Mouse (Mus musculus): Measurements from ENCODE around the gene Llgl2. TPM values are rescaled to one million over a fixed set of nuclear protein-coding genes. Genes with fewer than 3 reads are reported as not detected.

The Llgl2 gene
- polyA plus RNA-seq, 1 experiment from 2014 or later: 6.1 TPM

DNA sequence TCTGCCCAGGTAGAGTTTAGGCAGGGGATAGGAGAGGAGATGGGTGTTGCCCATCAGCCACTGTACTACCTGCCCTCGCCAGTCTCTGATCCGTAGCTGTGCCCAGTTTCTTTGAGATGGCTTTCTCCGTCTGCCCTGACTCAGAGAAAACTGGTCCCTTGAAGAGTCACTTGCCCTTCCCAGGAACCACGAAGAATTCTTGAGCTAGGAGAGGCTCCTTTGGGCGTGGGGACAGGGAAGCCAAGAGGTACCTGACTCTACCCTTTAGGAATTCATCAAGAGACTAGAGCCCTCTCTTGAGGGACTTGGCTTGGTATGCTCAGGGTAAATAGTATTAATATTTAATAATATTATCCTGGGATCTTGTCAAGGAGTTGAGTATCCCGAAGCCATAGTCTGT is 3.8 kb downstream of the Llgl2 start:
- no peak for ATAC-seq (ENCODE audit: low FRiP score)
- Histone ChIP-seq H3K4me2 (replicated peaks) (no peak overlapping the region), H3K9me3 (replicated peaks) (no peaks in the 10 kb centered on the region), H3K36me3 (peaks cover 2% of the 10 kb centered on the region; the same call in 1 of the 2 replicates), H3K9ac (no peak overlapping the region), H3K27ac (no peak overlapping the region), H3K27me3 (peaks cover 90% of the 10 kb centered on the region), H3K4me1 (peaks cover 27% of the 10 kb centered on the region), H3K4me3 (no peak overlapping the region)
- 89% methylated on average over 6 of the region's 6 CpGs for WGBS

DNA sequence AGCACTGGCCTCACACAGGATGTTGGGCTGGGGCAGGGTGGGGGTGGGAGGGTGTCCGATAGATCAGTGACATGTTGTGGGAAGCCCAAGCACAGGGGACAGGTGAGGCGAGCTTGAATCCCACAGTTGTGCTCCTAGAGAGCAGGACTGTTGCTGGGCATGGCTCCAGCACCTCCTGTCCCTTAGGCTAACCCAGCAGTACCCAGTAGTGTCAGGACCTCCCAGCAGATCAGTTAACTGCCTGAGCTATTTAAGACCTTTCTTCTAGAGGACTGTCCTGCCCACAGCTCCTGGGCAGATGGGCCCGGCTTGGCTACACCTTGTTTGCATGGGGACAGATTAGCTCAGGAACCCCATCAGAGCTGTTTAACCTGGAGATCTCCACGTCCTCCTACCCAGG is 5.2 kb downstream of the Llgl2 start:
- no peak for ATAC-seq (ENCODE audit: low FRiP score)
- WGBS: 66% methylated on average over 4 of the region's 4 CpGs
- Histone ChIP-seq H3K4me1 (peaks cover 28% of the 10 kb centered on the region), H3K4me3 (no peak overlapping the region), H3K4me2 (replicated peaks) (no peak overlapping the region), H3K9ac (no peak overlapping the region), H3K27ac (no peak overlapping the region), H3K9me3 (replicated peaks) (no peaks in the 10 kb centered on the region), H3K27me3 (peaks cover 78% of the 10 kb centered on the region), H3K36me3 (no peaks in the 10 kb centered on the region)

- ATAC-seq (ENCODE audit: low FRiP score): no peak
- Histone ChIP-seq H3K36me3 (no peaks in the 10 kb centered on the region), H3K9me3 (replicated peaks) (no peaks in the 10 kb centered on the region), H3K9ac (no peak overlapping the region), H3K4me3 (no peak overlapping the region), H3K4me1 (peaks cover 28% of the 10 kb centered on the region), H3K27ac (no peak overlapping the region), H3K27me3 (peaks cover 68% of the 10 kb centered on the region), H3K4me2 (replicated peaks) (no peak overlapping the region)
- WGBS: 16% methylated on average over 25 of the region's 25 CpGs
These were observed 6.9 kb downstream of the Llgl2 start for GRCm38 (mm10) chr11:115830550-115831325.

- Histone ChIP-seq H3K27ac (no peak overlapping the region), H3K9ac (no peak overlapping the region), H3K4me2 (replicated peaks) (no peak overlapping the region), H3K36me3 (no peaks in the 10 kb centered on the region), H3K4me3 (no peak overlapping the region), H3K4me1 (peaks cover 28% of the 10 kb centered on the region), H3K9me3 (replicated peaks) (no peaks in the 10 kb centered on the region), H3K27me3 (peaks cover 60% of the 10 kb centered on the region)
- 44% methylated on average over 3 of the region's 3 CpGs for WGBS
- ATAC-seq (ENCODE audit: low FRiP score): no peak
These were observed 7.7 kb downstream of the Llgl2 start for GRCm38 (mm10) chr11:115831518-115831917.

GRCm38 (mm10) chr11:115832064-115832463 is 8.2 kb downstream of the Llgl2 start:
- no peak overlapping the region for H3K9ac ChIP-seq
- H3K4me2 ChIP-seq (replicated peaks): no peak overlapping the region
- H3K27me3 ChIP-seq: peaks cover 57% of the 10 kb centered on the region
- WGBS: 56% methylated on average over 6 of the region's 6 CpGs
- H3K9me3 ChIP-seq (replicated peaks): no peaks in the 10 kb centered on the region
- H3K4me3 ChIP-seq: no peak overlapping the region
- ATAC-seq (ENCODE audit: low FRiP score): no peak
- peaks cover 30% of the 10 kb centered on the region for H3K4me1 ChIP-seq
- H3K27ac ChIP-seq: no peak overlapping the region
- no peaks in the 10 kb centered on the region for H3K36me3 ChIP-seq

DNA sequence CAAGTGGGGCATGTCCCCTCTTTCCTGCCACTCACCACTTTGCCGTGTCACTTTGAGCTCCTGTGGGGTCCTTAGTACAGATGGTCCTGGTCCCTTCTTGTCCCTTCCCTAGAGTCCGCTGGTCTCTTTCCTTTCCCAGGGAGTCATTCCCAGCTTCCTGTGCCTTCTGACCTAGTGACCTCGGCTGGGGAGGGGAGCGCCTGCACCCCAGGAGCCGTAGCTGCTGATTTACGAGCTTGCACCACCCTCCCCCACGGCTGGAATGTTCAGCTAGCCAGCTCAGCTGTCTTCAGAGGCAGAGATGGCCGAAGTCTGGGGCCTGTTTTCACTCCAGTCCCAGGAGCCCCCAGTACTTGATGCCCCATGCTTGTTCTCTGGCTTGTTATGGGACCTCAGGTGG is 8.7 kb downstream of the Llgl2 start:
- 5% methylated on average over 8 of the region's 8 CpGs for WGBS
- Histone ChIP-seq H3K4me2 (replicated peaks) (no peak overlapping the region), H3K4me1 (peaks cover 30% of the 10 kb centered on the region), H3K27me3 (peaks cover 53% of the 10 kb centered on the region), H3K36me3 (no peaks in the 10 kb centered on the region), H3K9me3 (replicated peaks) (no peaks in the 10 kb centered on the region), H3K4me3 (no peak overlapping the region), H3K27ac (no peak overlapping the region), H3K9ac (no peak overlapping the region; the same call in 1 of the 2 replicates)
- no peak for ATAC-seq (ENCODE audit: low FRiP score)

GRCm38 (mm10) chr11:115833021-115833513 is 9.2 kb downstream of the Llgl2 start:
- peaks cover 47% of the 10 kb centered on the region for H3K27me3 ChIP-seq
- H3K4me1 ChIP-seq: peaks cover 30% of the 10 kb centered on the region
- H3K9ac ChIP-seq: no peak overlapping the region
- no peak overlapping the region for H3K4me3 ChIP-seq
- no peaks in the 10 kb centered on the region for H3K36me3 ChIP-seq
- H3K4me2 ChIP-seq (replicated peaks): no peak overlapping the region
- ATAC-seq (ENCODE audit: low FRiP score): no peak
- WGBS: 16% methylated on average over 8 of the region's 8 CpGs
- no peaks in the 10 kb centered on the region for H3K9me3 ChIP-seq (replicated peaks)
- no peak overlapping the region for H3K27ac ChIP-seq

GRCm38 (mm10) chr11:115834033-115834432 is 10.2 kb downstream of the Llgl2 start:
- Histone ChIP-seq H3K9me3 (replicated peaks) (no peaks in the 10 kb centered on the region), H3K27me3 (peaks cover 43% of the 10 kb centered on the region), H3K9ac (no peak overlapping the region), H3K27ac (no peak overlapping the region), H3K4me1 (peaks cover 28% of the 10 kb centered on the region), H3K4me2 (replicated peaks) (no peak overlapping the region), H3K36me3 (no peaks in the 10 kb centered on the region), H3K4me3 (no peak overlapping the region)
- ATAC-seq (ENCODE audit: low FRiP score): no peak
- WGBS: 63% methylated on average over 6 of the region's 6 CpGs

GRCm38 (mm10) chr11:115836656-115837395 is 13.0 kb downstream of the Llgl2 start:
- Histone ChIP-seq H3K27me3 (peaks cover 17% of the 10 kb centered on the region), H3K4me1 (peaks cover 19% of the 10 kb centered on the region), H3K9me3 (replicated peaks) (no peaks in the 10 kb centered on the region), H3K9ac (no peak overlapping the region), H3K4me3 (no peak overlapping the region), H3K36me3 (no peaks in the 10 kb centered on the region), H3K27ac (no peak overlapping the region), H3K4me2 (replicated peaks) (no peak overlapping the region)
- WGBS: 41% methylated on average over 11 of the region's 11 CpGs
- ATAC-seq (ENCODE audit: low FRiP score): no peak

DNA sequence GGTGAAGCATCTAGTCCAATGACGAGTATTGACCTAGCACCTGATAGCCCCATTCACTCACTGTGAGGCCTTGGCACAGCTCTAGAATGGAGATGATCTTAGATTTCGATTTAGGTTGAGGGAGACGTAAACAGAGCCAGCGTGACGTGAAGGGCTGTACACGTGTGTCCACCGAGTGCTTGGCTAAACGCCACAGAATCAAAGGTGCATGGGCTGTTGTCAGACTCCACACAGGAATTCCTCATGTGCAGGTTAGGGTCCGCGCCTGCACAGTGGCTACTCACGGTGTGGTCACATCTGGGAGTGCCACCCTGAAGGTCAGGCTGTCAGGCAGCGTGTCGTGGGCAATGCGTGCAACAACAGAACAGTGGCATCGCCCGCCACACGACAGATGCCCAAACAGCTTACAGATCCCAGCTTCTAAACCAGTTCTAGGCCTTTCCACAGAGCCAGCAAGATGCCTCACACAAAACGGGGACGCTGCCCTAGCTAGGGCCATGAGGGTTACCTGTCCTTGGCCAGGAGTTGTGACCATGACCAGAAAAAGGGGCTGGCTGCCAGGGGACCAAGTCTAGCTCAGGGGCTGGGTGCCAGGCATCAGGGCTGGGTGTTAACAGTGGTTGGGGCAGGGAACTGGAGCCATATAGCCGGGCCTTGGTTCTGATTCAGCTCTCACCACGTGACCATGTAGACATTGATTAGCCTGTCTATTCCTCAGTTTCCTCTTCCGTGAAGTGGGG is 13.9 kb downstream of the Llgl2 start:
- H3K4me2 ChIP-seq (replicated peaks): no peak overlapping the region
- no peaks in the 10 kb centered on the region for H3K36me3 ChIP-seq
- peaks cover 12% of the 10 kb centered on the region for H3K27me3 ChIP-seq
- H3K9me3 ChIP-seq (replicated peaks): no peaks in the 10 kb centered on the region
- no peak overlapping the region for H3K4me3 ChIP-seq
- H3K4me1 ChIP-seq: peaks cover 20% of the 10 kb centered on the region
- H3K27ac ChIP-seq: no peak overlapping the region
- no peak for ATAC-seq (ENCODE audit: low FRiP score)
- 90% methylated on average over 22 of the region's 22 CpGs for WGBS
- H3K9ac ChIP-seq: no peak overlapping the region

GRCm38 (mm10) chr11:115838895-115839311 is 15.1 kb downstream of the Llgl2 start:
- Histone ChIP-seq H3K4me2 (replicated peaks) (no peak overlapping the region), H3K27ac (no peak overlapping the region), H3K4me1 (peaks cover 13% of the 10 kb centered on the region), H3K36me3 (no peaks in the 10 kb centered on the region), H3K9ac (no peak overlapping the region), H3K4me3 (no peak overlapping the region), H3K27me3 (peaks cover 10% of the 10 kb centered on the region), H3K9me3 (replicated peaks) (no peaks in the 10 kb centered on the region)
- 56% methylated on average over 4 of the region's 4 CpGs for WGBS
- no peak for ATAC-seq (ENCODE audit: low FRiP score)

- H3K9ac ChIP-seq: no peak overlapping the region
- 58% methylated on average over 3 of the region's 3 CpGs for WGBS
- H3K9me3 ChIP-seq (replicated peaks): no peaks in the 10 kb centered on the region
- H3K4me3 ChIP-seq: no peak overlapping the region
- peaks cover 10% of the 10 kb centered on the region; the same call in 1 of the 2 replicates for H3K27me3 ChIP-seq
- ATAC-seq (ENCODE audit: low FRiP score): no peak
- H3K36me3 ChIP-seq: no peaks in the 10 kb centered on the region
- peak overlapping the region; percentile 1 for H3K27ac ChIP-seq
- no peak overlapping the region for H3K4me2 ChIP-seq (replicated peaks)
- H3K4me1 ChIP-seq: peaks cover 20% of the 10 kb centered on the region
These were observed 15.9 kb downstream of the Llgl2 start for GRCm38 (mm10) chr11:115839732-115840131.
